Mouse (Mus musculus): Measurements from ENCODE around the gene Gm12887.

The Gm12887 gene

GRCm38 (mm10) chr4:121622003-121622402 is at the start of gene Gm12887:
Gm12887 (minus strand) TSS chr4:121622103.
- 45% methylated on average over 2 of the region's 2 CpGs for WGBS

- 86% methylated on average over 1 of the region's 1 CpGs for WGBS
Observed at GRCm38 (mm10) chr4:121657040-121657439, 35.1 kb upstream of the Gm12887 start.

Data from cerebral cortex, adult 2 months (tissue).